Comparison of ENCODE assay signal across 22 mouse cellular contexts in the genomic region with DNA sequence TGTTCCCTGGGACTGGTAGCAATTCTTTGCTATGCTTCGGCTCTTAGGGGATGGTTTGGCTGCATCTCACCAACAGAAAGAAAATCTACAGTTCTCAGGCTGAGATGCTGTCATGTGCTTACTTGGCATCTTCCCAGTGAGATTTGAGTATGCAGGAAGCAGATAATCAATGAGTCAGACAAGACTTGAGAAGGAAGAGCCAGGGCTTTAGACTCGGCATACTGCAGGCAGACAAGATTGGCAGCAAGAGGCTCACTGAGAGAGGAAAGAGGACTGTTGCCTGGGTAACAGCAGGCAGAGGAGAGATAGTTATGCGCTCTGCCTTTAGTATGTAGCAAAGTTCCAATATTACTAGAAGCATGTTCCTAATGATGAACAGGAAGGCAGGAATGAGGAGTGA. TPM values are rescaled to one million over a fixed set of nuclear protein-coding genes. Genes with fewer than 3 reads are reported as not detected.
DNase-seq lines count a peak whose midpoint lies in the region; ATAC-seq lines count a peak whose summit lies in the region.
"Had no signal": no experiment of that assay in that cellular context is flagged by ENCODE, and none has a peak within 500 bp of the region (broad histone marks: within the 10 kb centered on the region; RNA-seq: fewer than 3 reads in every experiment).

No protein-coding gene starts in this region.

- peaks cover 78% of the 10 kb centered on the region for H3K36me3 ChIP-seq in forebrain, embryonic 15.5 days
- H3K36me3 ChIP-seq in forebrain, embryonic 10.5 days (replicated peaks) = peaks cover 94% of the 10 kb centered on the region

- WGBS in forebrain, embryonic 15.5 days = 75% methylated on average over 3 of the region's 3 CpGs
- 91% methylated on average over 3 of the region's 3 CpGs for WGBS in forebrain, embryonic 10.5 days

- H3K27ac ChIP-seq in forebrain, embryonic 15.5 days (replicated peaks) = no peak overlapping the region
- no peak overlapping the region for H3K27ac ChIP-seq in forebrain, embryonic 10.5 days
- H3K27ac ChIP-seq: heart, embryonic 13.5 days; hindbrain, embryonic 15.5 days; liver, embryonic 15.5 days had no signal

- no peak overlapping the region for H3K4me2 ChIP-seq in forebrain, embryonic 15.5 days (replicated peaks)
- H3K4me2 ChIP-seq: heart, embryonic 13.5 days; hindbrain, embryonic 15.5 days; liver, embryonic 15.5 days had no signal

- no peak overlapping the region for H3K9ac ChIP-seq in forebrain, embryonic 15.5 days (replicated peaks)
- H3K9ac ChIP-seq: heart, embryonic 13.5 days; hindbrain, embryonic 15.5 days; liver, embryonic 15.5 days had no signal

- no peaks in the 10 kb centered on the region for H3K27me3 ChIP-seq in forebrain, embryonic 15.5 days
- no peaks in the 10 kb centered on the region for H3K27me3 ChIP-seq in forebrain, embryonic 10.5 days (ENCODE audit: poor library complexity, severe bottlenecking)
- H3K27me3 ChIP-seq: heart, embryonic 13.5 days; hindbrain, embryonic 15.5 days; liver, embryonic 15.5 days had no signal

- no peak overlapping the region for H3K4me3 ChIP-seq in forebrain, embryonic 15.5 days
- no peak overlapping the region for H3K4me3 ChIP-seq in forebrain, embryonic 10.5 days
- H3K4me3 ChIP-seq: heart, embryonic 13.5 days; hindbrain, embryonic 15.5 days; liver, embryonic 15.5 days had no signal

- no peaks in the 10 kb centered on the region for H3K4me1 ChIP-seq in forebrain, embryonic 15.5 days
- H3K4me1 ChIP-seq in forebrain, embryonic 10.5 days = no peaks in the 10 kb centered on the region
- H3K4me1 ChIP-seq: heart, embryonic 13.5 days; hindbrain, embryonic 15.5 days; liver, embryonic 15.5 days had no signal

- intact Hi-C loops in left cerebral cortex, postnatal 36 days (cut with DNase I) = no loop called here

- DNase-seq in forebrain, embryonic 10.5 days (ENCODE audit: extremely low spot score, low spot score) = no peak
- DNase-seq in left cerebral cortex, adult 11 months (ENCODE audit: low spot score) = peak; percentile 17
- no peak for DNase-seq in left cerebral cortex, postnatal 36 days (ENCODE audit: low spot score in 2 of 2)
- DNase-seq in MEL-GATA-1-ER (ENCODE audit: extremely low read depth, low read depth) = peak; percentile 19
- peak; percentile 18 to 23 for DNase-seq in layer of hippocampus, postnatal 36 days
- no peak for DNase-seq in urinary bladder, postnatal 36 days (ENCODE audit: low spot score in 2 of 2)
- DNase-seq in cerebellum, postnatal 4 days (ENCODE audit: low spot score in 2 of 2) = no peak
- DNase-seq: cerebellum, adult 11 months; cerebellum, postnatal 25 days; heart, adult 11 months; heart, postnatal 36 days; lung, postnatal 10 days; thymus, postnatal 36 days had no signal

- ATAC-seq in forebrain, embryonic 15.5 days (replicated peaks) = 0 out of 2 replicates have a peak, but pooled peaks have one; percentile 55
- ATAC-seq: intestine, embryonic 16.5 days; midbrain, embryonic 16.5 days had no signal

- no peaks in the 10 kb centered on the region for H3K9me3 ChIP-seq in forebrain, embryonic 15.5 days
- no peaks in the 10 kb centered on the region for H3K9me3 ChIP-seq in forebrain, embryonic 10.5 days
- H3K9me3 ChIP-seq: heart, embryonic 13.5 days; hindbrain, embryonic 15.5 days; liver, embryonic 15.5 days had no signal

RNA-seq across cellular contexts. Expression of a gene that starts 25.8 kb away (rescaled TPM):
- polyA plus RNA-seq in forebrain, embryonic 15.5 days (2015; fragmentation: Nextera tagmentation; extraction: Ambion mirVana) = 184 and 185 TPM in 2 replicates
- polyA plus RNA-seq in forebrain, embryonic 10.5 days (2016; fragmentation: Nextera tagmentation; extraction: Ambion mirVana) = 186 TPM in 2 replicates
- total RNA-seq in left cerebral cortex, postnatal 36 days (2021) = 100 to 1,000 TPM; 135 to 154 TPM
- 100 to 1,000 TPM; 146 to 148 TPM for total RNA-seq in layer of hippocampus, postnatal 36 days (2021)

RNA-seq across cellular contexts. Expression of a gene that starts 29.8 kb away (rescaled TPM):
- polyA plus RNA-seq in forebrain, embryonic 15.5 days (2015; fragmentation: Nextera tagmentation; extraction: Ambion mirVana) = 0.25 TPM in 1 of 2 replicates, not detected in the other
- 0.05 and 0.10 TPM in 2 replicates for polyA plus RNA-seq in forebrain, embryonic 10.5 days (2016; fragmentation: Nextera tagmentation; extraction: Ambion mirVana)
- under 1 TPM; 0.10 to 0.43 TPM for total RNA-seq in left cerebral cortex, postnatal 36 days (2021)
- not detected for total RNA-seq in layer of hippocampus, postnatal 36 days (2021)
- total RNA-seq: gastrocnemius, adult 18-20 months; heart, postnatal 36 days; megakaryocyte, adult 5-6 weeks had no signal
- polyA plus RNA-seq: heart, embryonic 13.5 days; hindbrain, embryonic 15.5 days; intestine, embryonic 16.5 days; kidney, embryonic 16.5 days; liver, embryonic 15.5 days had no signal

Comparison
In these comparisons a context has a peak if more than half of its experiments do, and no peak if none do; other contexts are left out.
1. DNase-seq: peak in left cerebral cortex, adult 11 months (single experiment), MEL-GATA-1-ER (single experiment) and layer of hippocampus, postnatal 36 days (2 of 2); none in forebrain, embryonic 10.5 days (single experiment), left cerebral cortex, postnatal 36 days (0 of 2), urinary bladder, postnatal 36 days (0 of 2) and cerebellum, postnatal 4 days (0 of 2).